Mouse (Mus musculus): ENCODE results near the gene Tmem168.

- TF ChIP-seq CTCF (IDR thresholded peaks at IDR 0.05; ENCODE audit: borderline replicate concordance, control insufficient read depth, extremely low read depth, insufficient read depth, low read length, poor library complexity) (no peak), POLR2A (IDR thresholded peaks at IDR 0.05; ENCODE audit: control insufficient read depth, extremely low read depth, insufficient read depth, low read length, poor library complexity) (no peak)
These were observed 3.0 kb upstream of the Tmem168 start for GRCm38 (mm10) chr6:13610869-13611268.
